Mouse (Mus musculus) spleen, adult 18-20 months (tissue): Measurements from ENCODE around the gene Morc3.

ENCODE experiments used
- DNase-seq, 2 experiments: peaks; one replicate each; pipeline ENCODE4 v3.0.0; 2022; ENCODE audit warnings: mixed read lengths in 2 of 2

The Morc3 gene

GRCm38 (mm10) chr16:93831627-93832395 lies at the start of gene Morc3:
Morc3 (plus strand) TSS chr16:93832121.
- peak; percentile 100 for DNase-seq

- no peak for DNase-seq
These were observed 47.7 kb upstream of the Morc3 start for GRCm38 (mm10) chr16:93784175-93784574.

- no peak for DNase-seq
These were observed 46.1 kb upstream of the Morc3 start for GRCm38 (mm10) chr16:93785805-93786204.

GRCm38 (mm10) chr16:93788388-93788787 lies 43.5 kb upstream of the Morc3 start:
- DNase-seq, result no peak

GRCm38 (mm10) chr16:93788881-93789280 lies 43.0 kb upstream of the Morc3 start:
- DNase-seq, result peak; percentile 65

- DNase-seq, result peak in 1 of 2 experiments; percentile 25
These were observed 41.8 kb upstream of the Morc3 start for GRCm38 (mm10) chr16:93789971-93790755.

GRCm38 (mm10) chr16:93792981-93793630 lies 38.8 kb upstream of the Morc3 start:
- no peak for DNase-seq

- no peak for DNase-seq
These were observed 37.1 kb upstream of the Morc3 start for GRCm38 (mm10) chr16:93794845-93795244.

GRCm38 (mm10) chr16:93795391-93795790 lies 36.5 kb upstream of the Morc3 start:
- no peak for DNase-seq

GRCm38 (mm10) chr16:93797021-93797840 lies 34.7 kb upstream of the Morc3 start:
- no peak for DNase-seq

GRCm38 (mm10) chr16:93797841-93798492 lies 34.0 kb upstream of the Morc3 start:
- no peak for DNase-seq

- DNase-seq, result no peak
These were observed 33.3 kb upstream of the Morc3 start for GRCm38 (mm10) chr16:93798623-93799022.

- no peak for DNase-seq
These were observed 32.9 kb upstream of the Morc3 start for GRCm38 (mm10) chr16:93799071-93799470.

- no peak for DNase-seq
These were observed 32.0 kb upstream of the Morc3 start for GRCm38 (mm10) chr16:93799936-93800335.

- DNase-seq, result peak in 1 of 2 experiments; percentile 31
These were observed 24.8 kb upstream of the Morc3 start for GRCm38 (mm10) chr16:93807167-93807566.

- no peak for DNase-seq
These were observed 23.9 kb upstream of the Morc3 start for GRCm38 (mm10) chr16:93807961-93808554.

GRCm38 (mm10) chr16:93815856-93816736 lies 15.8 kb upstream of the Morc3 start:
- DNase-seq, result peak; percentile 78 to 82

GRCm38 (mm10) chr16:93816861-93817260 lies 15.1 kb upstream of the Morc3 start:
- no peak for DNase-seq

GRCm38 (mm10) chr16:93817371-93817770 lies 14.6 kb upstream of the Morc3 start:
- DNase-seq, result no peak

- DNase-seq, result peak; percentile 9 to 32
These were observed 13.1 kb upstream of the Morc3 start for GRCm38 (mm10) chr16:93818691-93819324.
